Mouse (Mus musculus) stomach, embryonic 14.5 days (tissue): ENCODE measurements around the gene Map3k21. TPM values are rescaled to one million over a fixed set of nuclear protein-coding genes. Genes with fewer than 3 reads are reported as not detected.

Source experiments
- ATAC-seq: fragments of 200-750 bp; cut with Nextera tagmentation; 2 replicates; pipeline ENCODE4 v1.8.0; 2017; ENCODE audit warnings: low read depth, moderate TSS enrichment; ENCODE audit not compliant: insufficient number of reproducible peaks, insufficient read depth, low FRiP score
- H3K27ac ChIP-seq: fragments of 300-500 bp; sonication (generic); 2 replicates; pipeline ENCODE4 v1.5.1; 2014; ENCODE audit warnings: mild to moderate bottlenecking, low read length, moderate library complexity, mixed read lengths
- H3K27me3 ChIP-seq: fragments of 300-500 bp; sonication (generic); 2 replicates; pipeline ENCODE4 v1.6.1; 2014; ENCODE audit warnings: low read length, control low read depth, mixed read lengths; ENCODE audit not compliant: control insufficient read depth, insufficient read depth
- H3K36me3 ChIP-seq: fragments of 300-500 bp; sonication (generic); 2 replicates; pipeline ENCODE4 v1.6.1; 2014; ENCODE audit warnings: mild to moderate bottlenecking, control low read depth, low read length, moderate library complexity, mixed read lengths; ENCODE audit not compliant: control insufficient read depth, insufficient read depth
- H3K4me1 ChIP-seq: fragments of 300-500 bp; sonication (generic); 2 replicates; pipeline ENCODE4 v1.6.1; 2014; ENCODE audit warnings: low read length, control low read depth, mixed read lengths; ENCODE audit not compliant: control insufficient read depth, insufficient read depth
- H3K4me2 ChIP-seq: fragments of 300-500 bp; sonication (generic); replicated peaks from 2 replicates; pipeline ENCODE4 v1.6.1; 2014; ENCODE audit warnings: low read depth, low read length, control low read depth
- H3K4me3 ChIP-seq: fragments of 300-500 bp; sonication (generic); 2 replicates; pipeline ENCODE4 v1.5.1; 2014; ENCODE audit warnings: low read depth, low read length, control low read depth
- H3K9ac ChIP-seq: fragments of 300-500 bp; sonication (generic); replicated peaks from 2 replicates; pipeline ENCODE4 v1.6.1; 2014; ENCODE audit warnings: low read depth, mild to moderate bottlenecking, control low read depth, low read length, moderate library complexity, mixed read lengths
- H3K9me3 ChIP-seq: fragments of 300-500 bp; sonication (generic); 2 replicates; pipeline ENCODE4 v1.6.1; 2016; ENCODE audit warnings: low read depth, low read length, control low read depth; ENCODE audit not compliant: control insufficient read depth
- WGBS: fragments of 180-500 bp; shearing (Covaris S2); extraction: QIAGEN DNeasy Blood & Tissue Kit; methylation state at CpG from one replicate; pipeline ENCODE4 v1.1.7; 2014; 5-methylcytosine and 5-hydroxymethylcytosine counted together
- polyA plus RNA-seq: library from polyadenylated mRNA; unstranded; fragments of >200 nt; fragmentation: Nextera tagmentation; extraction: Ambion mirVana; gene quantifications from 2 replicates; pipeline ENCODE4 v1.2.1, GENCODE M21; 2014

Map3k21 gene
- polyA plus RNA-seq, 1 experiment from 2014 or later, result 1.0 TPM

DNA sequence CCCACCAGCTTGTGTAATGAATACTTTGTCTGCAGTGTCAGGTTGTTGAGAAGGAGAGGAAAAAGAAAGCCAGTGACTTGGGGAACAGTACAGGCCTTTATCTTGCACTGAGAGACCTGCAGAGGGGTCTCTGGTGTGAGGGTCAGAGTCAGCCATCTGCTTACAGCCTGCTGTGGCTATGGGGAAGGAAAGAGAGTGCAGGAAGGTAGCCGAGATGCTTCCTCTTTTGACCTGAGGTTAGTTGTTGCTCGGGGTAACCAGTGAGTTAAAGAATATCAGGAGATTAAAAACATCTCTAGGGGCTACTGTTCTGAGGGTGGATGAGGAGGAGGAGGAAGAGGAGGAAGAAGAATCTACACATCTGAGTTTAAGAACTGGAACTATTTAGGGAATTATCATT lies 77.7 kb downstream of the Map3k21 start:
- Histone ChIP-seq H3K4me1 (no peaks in the 10 kb centered on the region), H3K27me3 (no peaks in the 10 kb centered on the region), H3K36me3 (no peaks in the 10 kb centered on the region), H3K9me3 (no peaks in the 10 kb centered on the region), H3K4me2 (no peak overlapping the region), H3K4me3 (no peak overlapping the region), H3K27ac (no peak overlapping the region), H3K9ac (no peak overlapping the region)
- ATAC-seq, result no peak
- 59% methylated on average over 2 of the region's 2 CpGs for WGBS

GRCm38 (mm10) chr8:125993636-125994035 lies 83.4 kb downstream of the Map3k21 start:
- Histone ChIP-seq H3K4me1 (0 out of 2 replicates have a peak, but pooled peaks cover 9% of the 10 kb centered on the region), H3K27me3 (no peaks in the 10 kb centered on the region), H3K9ac (no peak overlapping the region), H3K4me2 (no peak overlapping the region), H3K9me3 (no peaks in the 10 kb centered on the region), H3K27ac (no peak overlapping the region), H3K36me3 (no peaks in the 10 kb centered on the region), H3K4me3 (no peak overlapping the region)
- ATAC-seq, result no peak
- 28% methylated on average over 9 of the region's 9 CpGs for WGBS

- H3K4me1 ChIP-seq, result 0 out of 2 replicates have a peak, but pooled peaks cover 9% of the 10 kb centered on the region
- no peaks in the 10 kb centered on the region for H3K36me3 ChIP-seq
- H3K4me3 ChIP-seq, result peak within 1 kb of the TSS; percentile 50
- ATAC-seq, result peak; percentile 82
- H3K27me3 ChIP-seq, result no peaks in the 10 kb centered on the region
- H3K9ac ChIP-seq, result peak within 1 kb of the TSS; percentile 55
- H3K9me3 ChIP-seq, result no peaks in the 10 kb centered on the region
- peak within 1 kb of the TSS; percentile 69 for H3K4me2 ChIP-seq
- WGBS, result under 1% methylated on average over 69 of the region's 73 CpGs
- H3K27ac ChIP-seq, result peak within 1 kb of the TSS; percentile 49
Observed at GRCm38 (mm10) chr8:125995101-125995986, 85.1 kb downstream of the Map3k21 start, which contains the start of gene Kcnk1. Kcnk1 (plus strand) TSS chr8:125995170.

DNA sequence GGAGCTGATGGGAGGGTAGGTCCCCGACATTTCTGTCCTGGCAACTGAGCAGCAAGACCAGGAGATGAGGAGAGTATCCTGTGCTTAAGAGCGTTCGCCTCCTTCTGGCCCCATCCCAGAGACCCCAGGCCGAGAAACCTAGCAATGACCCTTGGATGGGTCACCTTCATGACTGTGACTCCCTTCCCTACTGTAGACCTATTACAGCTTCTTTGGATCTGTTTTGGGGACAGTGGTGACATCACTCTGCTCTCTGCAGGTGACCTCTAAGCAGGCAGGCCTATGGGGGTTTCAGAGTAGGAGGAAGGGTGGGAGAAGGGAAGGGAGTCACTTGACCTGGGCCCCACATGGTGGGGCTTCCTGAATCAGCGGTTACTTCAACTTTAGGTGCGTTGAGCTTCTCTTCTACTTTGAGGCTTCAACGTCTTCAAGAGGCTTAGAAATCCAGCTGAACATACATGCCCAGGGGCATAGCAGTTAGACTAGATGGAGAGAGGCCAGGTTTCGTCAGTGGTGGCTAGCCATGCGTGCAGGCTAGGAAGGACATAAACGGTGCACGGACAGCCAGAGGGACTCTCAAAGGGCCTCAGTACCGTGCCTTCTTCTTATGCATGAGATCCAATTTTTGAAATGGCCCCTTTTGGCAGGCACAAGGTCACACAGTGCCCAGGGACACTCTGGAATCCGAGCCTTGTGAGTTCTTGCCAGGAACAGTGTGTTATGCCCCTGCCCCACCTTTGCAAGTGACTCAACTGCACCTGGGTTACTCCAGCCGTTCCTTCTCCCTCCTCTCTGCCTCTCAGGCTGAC lies 86.0 kb downstream of the Map3k21 start:
- peak overlapping the region; percentile 69 for H3K4me2 ChIP-seq
- peak overlapping the region; percentile 50 for H3K4me3 ChIP-seq
- no peaks in the 10 kb centered on the region for H3K9me3 ChIP-seq
- WGBS, result 21% methylated on average over 14 of the region's 14 CpGs
- ATAC-seq, result no peak; the same call in 1 of the 2 replicates
- H3K36me3 ChIP-seq, result no peaks in the 10 kb centered on the region
- peak overlapping the region; percentile 55; the same call in 1 of the 2 replicates for H3K9ac ChIP-seq
- peak overlapping the region; percentile 49 for H3K27ac ChIP-seq
- H3K27me3 ChIP-seq, result no peaks in the 10 kb centered on the region
- H3K4me1 ChIP-seq, result 0 out of 2 replicates have a peak, but pooled peaks cover 9% of the 10 kb centered on the region

GRCm38 (mm10) chr8:125996980-125997379 lies 86.7 kb downstream of the Map3k21 start:
- Histone ChIP-seq H3K27ac (peak overlapping the region; percentile 49; the same call in 1 of the 2 replicates), H3K9ac (no peak overlapping the region), H3K27me3 (no peaks in the 10 kb centered on the region), H3K9me3 (no peaks in the 10 kb centered on the region), H3K36me3 (no peaks in the 10 kb centered on the region), H3K4me3 (peak overlapping the region; percentile 50), H3K4me2 (peak overlapping the region; percentile 69), H3K4me1 (0 out of 2 replicates have a peak, but pooled peaks cover 9% of the 10 kb centered on the region)
- peak; percentile 43; the same call in 1 of the 2 replicates for ATAC-seq
- WGBS, result 19% methylated on average over 6 of the region's 6 CpGs

Other genes with a start within 250 kb of the Map3k21 start
- gene Map10, start 240.6 kb upstream of the Map3k21 start, polyA plus RNA-seq, result 6.4 and 7.4 TPM in 2 replicates
- gene Ntpcr, start 180.5 kb upstream of the Map3k21 start, polyA plus RNA-seq, result 34.5 and 37.1 TPM in 2 replicates
- 0.29 and 0.55 TPM in 2 replicates for gene Pcnx2, start 12.1 kb upstream of the Map3k21 start, polyA plus RNA-seq
- gene Kcnk1, start 84.7 kb downstream of the Map3k21 start, polyA plus RNA-seq, result 56.5 and 62.2 TPM in 2 replicates